Comparison of ENCODE assay signal across 8 mouse cellular contexts in the genomic region with DNA sequence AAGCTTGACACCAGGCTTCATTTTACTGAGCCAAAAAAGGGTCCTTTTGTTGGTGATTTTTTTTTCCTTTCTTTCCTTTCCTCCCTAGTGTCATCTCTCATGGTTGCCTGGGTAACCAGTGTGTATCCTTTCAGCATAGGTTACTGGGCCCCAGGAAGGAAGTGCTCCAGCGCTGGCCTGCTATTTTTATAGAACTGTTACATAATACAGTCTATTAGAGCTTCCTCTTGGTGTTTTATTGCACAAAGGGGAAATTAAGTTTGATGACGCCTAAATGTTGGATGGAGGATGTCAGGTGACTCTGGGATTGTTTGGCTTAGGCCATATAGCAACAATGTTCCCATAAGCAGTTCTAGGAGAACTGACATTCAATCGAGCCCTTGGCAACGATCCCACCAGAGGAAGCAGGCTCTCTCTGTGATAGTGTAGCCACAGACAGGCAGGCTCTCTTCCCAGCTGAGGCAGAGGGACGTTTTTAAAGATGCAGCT. TPM values are rescaled to one million over a fixed set of nuclear protein-coding genes. Genes with fewer than 3 reads are reported as not detected.
DNase-seq lines count a peak whose midpoint lies in the region; ATAC-seq and TF ChIP-seq lines count a peak whose summit lies in the region.

No protein-coding gene starts in this region.

- H3K9me3 ChIP-seq in intestine, postnatal 0 days (ENCODE audit: control insufficient read depth) = no peaks in the 10 kb centered on the region

- TF ChIP-seq CTCF in intestine, postnatal 0 days (IDR thresholded peaks at IDR 0.05; ENCODE audit: low read depth) = no peak

- H3K36me3 ChIP-seq in intestine, postnatal 0 days (ENCODE audit: control insufficient read depth, insufficient read depth) = no peaks in the 10 kb centered on the region

- 17% methylated on average over 5 of the region's 5 CpGs for WGBS in intestine, postnatal 0 days

- ATAC-seq in intestine, postnatal 0 days = peak; percentile 83

- no peak overlapping the region; the same call in 1 of the 2 replicates for H3K27ac ChIP-seq in intestine, postnatal 0 days (ENCODE audit: low read depth, low read length)

- peak overlapping the region; percentile 24; the same call in 1 of the 2 replicates for H3K4me2 ChIP-seq in intestine, postnatal 0 days (replicated peaks; ENCODE audit: low read depth)

- intact Hi-C loops in left cerebral cortex, postnatal 10 days (cut with DNase I) = no loop called here

- no peak overlapping the region for H3K4me3 ChIP-seq in intestine, postnatal 0 days (ENCODE audit: low read depth, low read length)

- DNase-seq in spleen, postnatal 36 days (ENCODE audit: low spot score in 2 of 2) = peak; percentile 26 to 57
- no peak for DNase-seq in spleen, adult 12 weeks (ENCODE audit: low spot score)
- peak; percentile 64 for DNase-seq in embryo, embryonic 11 days
- peak; percentile 85 to 90 for DNase-seq in heart, adult 18-20 months
- peak; percentile 73 to 89 for DNase-seq in left cerebral cortex, postnatal 10 days (ENCODE audit: extremely low spot score in 1 of 2, low spot score in 2 of 2)
- peak; percentile 83 to 85 for DNase-seq in lung, postnatal 4 days
- DNase-seq in right cerebral cortex, postnatal 4 days = peak; percentile 67

- no peak overlapping the region for H3K9ac ChIP-seq in intestine, postnatal 0 days (ENCODE audit: low read depth, low read length)

- H3K4me1 ChIP-seq in intestine, postnatal 0 days (replicated peaks; ENCODE audit: control insufficient read depth, insufficient read depth, low read length) = peaks cover 10% of the 10 kb centered on the region; the same call in 1 of the 2 replicates

- no peaks in the 10 kb centered on the region for H3K27me3 ChIP-seq in intestine, postnatal 0 days (replicated peaks; ENCODE audit: control insufficient read depth, insufficient read depth, low read length)

RNA-seq across cellular contexts. Expression of gene Gm5148, which starts 45.0 kb away (rescaled TPM):
- total RNA-seq in heart, adult 18-20 months (2021) = not detected
- 4.5 and 5.7 TPM in 2 replicates for polyA plus RNA-seq in intestine, postnatal 0 days (2015; fragmentation: Nextera tagmentation; extraction: Ambion mirVana)
- total RNA-seq in left cerebral cortex, postnatal 10 days (2021) = 1 to 10 TPM; 2.1 to 4.1 TPM
